Mouse (Mus musculus): Measurements from ENCODE around the gene Gna14. TPM values are rescaled to one million over a fixed set of nuclear protein-coding genes. Genes with fewer than 3 reads are reported as not detected.

Gna14 gene
- polyA plus RNA-seq, 1 experiment from 2014 or later, result 0.83 TPM

GRCm38 (mm10) chr19:16599298-16599970, 163.9 kb downstream of the Gna14 start:
- H3K4me1 ChIP-seq, result peaks cover 4% of the 10 kb centered on the region; the same call in 1 of the 2 replicates
- H3K27ac ChIP-seq, result no peak overlapping the region
- ATAC-seq (ENCODE audit: insufficient number of reproducible peaks, insufficient read depth, low FRiP score, low TSS enrichment), result peak; percentile 37
- H3K9ac ChIP-seq, result no peak overlapping the region
- H3K36me3 ChIP-seq, result no peaks in the 10 kb centered on the region
- H3K9me3 ChIP-seq, result no peaks in the 10 kb centered on the region
- H3K27me3 ChIP-seq, result no peaks in the 10 kb centered on the region
- H3K4me3 ChIP-seq, result no peak overlapping the region
- H3K4me2 ChIP-seq (replicated peaks), result no peak overlapping the region
- WGBS, result 18% methylated on average over 9 of the region's 9 CpGs

GRCm38 (mm10) chr19:16602026-16602425, 166.5 kb downstream of the Gna14 start:
- Histone ChIP-seq H3K36me3 (no peaks in the 10 kb centered on the region), H3K4me3 (no peak overlapping the region), H3K4me1 (peaks cover 4% of the 10 kb centered on the region; the same call in 1 of the 2 replicates), H3K27ac (no peak overlapping the region), H3K4me2 (replicated peaks) (no peak overlapping the region), H3K9ac (no peak overlapping the region), H3K27me3 (no peaks in the 10 kb centered on the region), H3K9me3 (no peaks in the 10 kb centered on the region)
- 81% methylated on average over 8 of the region's 8 CpGs for WGBS
- ATAC-seq (ENCODE audit: insufficient number of reproducible peaks, insufficient read depth, low FRiP score, low TSS enrichment), result no peak

- WGBS, result 85% methylated on average over 6 of the region's 6 CpGs
- Histone ChIP-seq H3K9me3 (no peaks in the 10 kb centered on the region), H3K4me2 (replicated peaks) (no peak overlapping the region), H3K4me1 (no peaks in the 10 kb centered on the region), H3K27me3 (no peaks in the 10 kb centered on the region), H3K4me3 (no peak overlapping the region), H3K9ac (no peak overlapping the region), H3K36me3 (no peaks in the 10 kb centered on the region), H3K27ac (no peak overlapping the region)
- ATAC-seq (ENCODE audit: insufficient number of reproducible peaks, insufficient read depth, low FRiP score, low TSS enrichment), result no peak
Observed at GRCm38 (mm10) chr19:16607634-16608033, 172.1 kb downstream of the Gna14 start.

GRCm38 (mm10) chr19:16623154-16623553, 187.6 kb downstream of the Gna14 start:
- H3K9me3 ChIP-seq, result no peaks in the 10 kb centered on the region
- H3K36me3 ChIP-seq, result no peaks in the 10 kb centered on the region
- WGBS, result 95% methylated on average over 4 of the region's 4 CpGs
- H3K27me3 ChIP-seq, result no peaks in the 10 kb centered on the region
- no peak overlapping the region for H3K27ac ChIP-seq
- no peak overlapping the region for H3K9ac ChIP-seq
- ATAC-seq (ENCODE audit: insufficient number of reproducible peaks, insufficient read depth, low FRiP score, low TSS enrichment), result no peak
- no peak overlapping the region for H3K4me2 ChIP-seq (replicated peaks)
- H3K4me3 ChIP-seq, result no peak overlapping the region
- H3K4me1 ChIP-seq, result no peaks in the 10 kb centered on the region

- no peak overlapping the region for H3K9ac ChIP-seq
- no peaks in the 10 kb centered on the region for H3K36me3 ChIP-seq
- H3K9me3 ChIP-seq, result no peaks in the 10 kb centered on the region
- H3K4me3 ChIP-seq, result no peak overlapping the region
- no peaks in the 10 kb centered on the region for H3K27me3 ChIP-seq
- H3K27ac ChIP-seq, result no peak overlapping the region
- H3K4me2 ChIP-seq (replicated peaks), result no peak overlapping the region
- no peak for ATAC-seq (ENCODE audit: insufficient number of reproducible peaks, insufficient read depth, low FRiP score, low TSS enrichment)
- no peaks in the 10 kb centered on the region for H3K4me1 ChIP-seq
Observed at GRCm38 (mm10) chr19:16624994-16625393, 189.4 kb downstream of the Gna14 start.

GRCm38 (mm10) chr19:16625610-16626395, 190.2 kb downstream of the Gna14 start:
- no peaks in the 10 kb centered on the region for H3K36me3 ChIP-seq
- H3K9me3 ChIP-seq, result no peaks in the 10 kb centered on the region
- H3K27ac ChIP-seq, result no peak overlapping the region
- no peak overlapping the region for H3K9ac ChIP-seq
- 20% methylated on average over 14 of the region's 14 CpGs for WGBS
- no peak for ATAC-seq (ENCODE audit: insufficient number of reproducible peaks, insufficient read depth, low FRiP score, low TSS enrichment)
- no peak overlapping the region for H3K4me2 ChIP-seq (replicated peaks)
- H3K4me1 ChIP-seq, result no peaks in the 10 kb centered on the region
- H3K4me3 ChIP-seq, result no peak overlapping the region
- H3K27me3 ChIP-seq, result no peaks in the 10 kb centered on the region

All from embryonic facial prominence, embryonic 12.5 days (tissue).